Comparison of ENCODE assay signal across 18 mouse cellular contexts in the genomic region with DNA sequence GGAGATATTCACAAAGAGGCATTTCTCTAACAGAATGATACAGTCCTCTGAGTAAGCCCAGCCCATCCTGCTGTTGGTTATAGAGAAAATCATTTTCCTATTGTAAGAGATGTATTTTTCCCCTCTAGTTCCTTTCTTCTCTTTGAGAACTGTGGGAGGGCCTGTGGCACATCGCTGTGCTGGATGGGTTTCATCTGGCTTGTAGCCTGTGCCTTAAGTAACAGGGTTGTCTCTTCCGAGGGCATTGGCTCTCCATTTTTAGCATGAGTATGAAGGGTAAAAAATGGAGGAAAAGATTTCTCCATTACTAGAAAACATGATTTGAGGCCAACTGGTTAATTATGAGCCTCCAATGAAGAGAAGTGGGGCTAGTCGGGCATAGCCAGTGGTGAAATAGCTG.
DNase-seq lines count a peak whose midpoint lies in the region; ATAC-seq and TF ChIP-seq lines count a peak whose summit lies in the region.
"Had no signal": no experiment of that assay in that cellular context is flagged by ENCODE, and none has a peak within 500 bp of the region (broad histone marks: within the 10 kb centered on the region; RNA-seq: fewer than 3 reads in every experiment).

No protein-coding gene starts in this region.

- no peak for TF ChIP-seq CTCF in cerebellum, adult 2 months (IDR thresholded peaks at IDR 0.05; ENCODE audit: borderline replicate concordance, insufficient read depth, low read depth, low read length)
- TF ChIP-seq CTCF in forebrain, postnatal 0 days (IDR thresholded peaks at IDR 0.05; ENCODE audit: low read depth) = no peak

- H3K27ac ChIP-seq in cerebellum, adult 2 months (ENCODE audit: insufficient read depth, low read length) = peak overlapping the region; percentile 1; the same call in 1 of the 2 replicates
- H3K27ac ChIP-seq in forebrain, postnatal 0 days (ENCODE audit: low read depth, low read length) = peak overlapping the region; percentile 60
- H3K27ac ChIP-seq in forebrain, embryonic 11.5 days (ENCODE audit: low read depth, low read length) = no peak overlapping the region
- H3K27ac ChIP-seq: embryonic facial prominence, embryonic 13.5 days; heart, embryonic 10.5 days; liver, embryonic 15.5 days; midbrain, embryonic 12.5 days; neural tube, embryonic 12.5 days had no signal

- no peak overlapping the region for H3K4me2 ChIP-seq in forebrain, postnatal 0 days (ENCODE audit: low read depth)
- H3K4me2 ChIP-seq in forebrain, embryonic 11.5 days (ENCODE audit: low read depth, low read length, severe bottlenecking) = no peak overlapping the region
- H3K4me2 ChIP-seq: embryonic facial prominence, embryonic 13.5 days; liver, embryonic 15.5 days; midbrain, embryonic 12.5 days; neural tube, embryonic 12.5 days had no signal

- no peak overlapping the region for H3K4me3 ChIP-seq in cerebellum, adult 2 months (replicated peaks; ENCODE audit: insufficient read depth, low read depth, low read length)
- H3K4me3 ChIP-seq in forebrain, postnatal 0 days (ENCODE audit: low read depth, low read length) = no peak overlapping the region
- no peak overlapping the region for H3K4me3 ChIP-seq in forebrain, embryonic 11.5 days (ENCODE audit: low read depth, low read length)
- H3K4me3 ChIP-seq: embryonic facial prominence, embryonic 13.5 days; heart, embryonic 10.5 days; liver, embryonic 15.5 days; midbrain, embryonic 12.5 days; neural tube, embryonic 12.5 days had no signal

- TF ChIP-seq POLR2A in cerebellum, adult 2 months (IDR thresholded peaks at IDR 0.05; ENCODE audit: borderline replicate concordance, insufficient read depth, low read length) = no peak

- 40% methylated on average over 3 of the region's 3 CpGs for WGBS in cerebellum, adult 2 months
- 66% methylated on average over 3 of the region's 3 CpGs for WGBS in forebrain, postnatal 0 days
- 91% methylated on average over 3 of the region's 3 CpGs for whole genome bisulfite sequencing in forebrain, embryonic 11.5 days

- peaks cover 20% of the 10 kb centered on the region for H3K4me1 ChIP-seq in cerebellum, adult 2 months (ENCODE audit: control insufficient read depth, insufficient read depth, low read length)
- peaks cover 11% of the 10 kb centered on the region for H3K4me1 ChIP-seq in forebrain, postnatal 0 days (ENCODE audit: insufficient read depth)
- peaks cover 12% of the 10 kb centered on the region; the same call in 1 of the 2 replicates for H3K4me1 ChIP-seq in forebrain, embryonic 11.5 days (replicated peaks; ENCODE audit: control insufficient read depth, insufficient read depth, low read length)

- no peaks in the 10 kb centered on the region for H3K9me3 ChIP-seq in forebrain, postnatal 0 days (ENCODE audit: low read length)
- H3K9me3 ChIP-seq in forebrain, embryonic 11.5 days (ENCODE audit: control insufficient read depth, low read length) = no peaks in the 10 kb centered on the region
- H3K9me3 ChIP-seq: embryonic facial prominence, embryonic 13.5 days; heart, embryonic 10.5 days; liver, embryonic 15.5 days; midbrain, embryonic 12.5 days; neural tube, embryonic 12.5 days had no signal

- ATAC-seq in forebrain, postnatal 0 days = no peak
- no peak for ATAC-seq in forebrain, embryonic 11.5 days (replicated peaks; ENCODE audit: low FRiP score)
- ATAC-seq: activated CD4-positive, CD25-positive, alpha-beta regulatory T cell, adult 4 months; CD4-positive, CD25-positive, alpha-beta regulatory T cell, adult 4 months had no signal

- H3K9ac ChIP-seq in forebrain, postnatal 0 days = no peak overlapping the region
- no peak overlapping the region for H3K9ac ChIP-seq in forebrain, embryonic 11.5 days (ENCODE audit: low read length)
- H3K9ac ChIP-seq: embryonic facial prominence, embryonic 13.5 days; liver, embryonic 15.5 days; midbrain, embryonic 12.5 days; neural tube, embryonic 12.5 days had no signal

- H3K36me3 ChIP-seq in forebrain, postnatal 0 days (ENCODE audit: insufficient read depth) = no peaks in the 10 kb centered on the region
- no peaks in the 10 kb centered on the region for H3K36me3 ChIP-seq in forebrain, embryonic 11.5 days (ENCODE audit: control insufficient read depth, insufficient read depth, low read length)
- H3K36me3 ChIP-seq: embryonic facial prominence, embryonic 13.5 days; heart, embryonic 10.5 days; liver, embryonic 15.5 days; midbrain, embryonic 12.5 days; neural tube, embryonic 12.5 days had no signal

- peak in 1 of 2 experiments; percentile 38 for DNase-seq in cerebellum, adult 2 months
- DNase-seq in cerebellum, adult 8-10 months = no peak
- no peak for DNase-seq in forebrain, postnatal 0 days
- DNase-seq in forebrain, embryonic 11.5 days (ENCODE audit: low spot score) = no peak
- peak; percentile 18 for DNase-seq in lung, postnatal 36 days
- DNase-seq in lung, postnatal 14 days = no peak
- DNase-seq in liver = no peak
- DNase-seq in kidney, postnatal 14 days = no peak
- DNase-seq: adrenal gland, postnatal 25 days; kidney, adult 11 months; thymus, postnatal 4 days had no signal

- no peaks in the 10 kb centered on the region for H3K27me3 ChIP-seq in cerebellum, adult 2 months (ENCODE audit: control insufficient read depth, insufficient read depth, low read length)
- H3K27me3 ChIP-seq in forebrain, postnatal 0 days (ENCODE audit: insufficient read depth, low read length) = no peaks in the 10 kb centered on the region
- H3K27me3 ChIP-seq in forebrain, embryonic 11.5 days (ENCODE audit: control insufficient read depth, insufficient read depth, low read length) = no peaks in the 10 kb centered on the region
- H3K27me3 ChIP-seq: embryonic facial prominence, embryonic 13.5 days; liver, embryonic 15.5 days; midbrain, embryonic 12.5 days; neural tube, embryonic 12.5 days had no signal
